11 mouse cellular contexts compared by ENCODE assay signal in genomic region chr5:111510183-111510878, GRCm38 (mm10).
DNase-seq lines count a peak whose midpoint lies in the region; ATAC-seq and TF ChIP-seq lines count a peak whose summit lies in the region.
"Had no signal": no experiment of that assay in that cellular context is flagged by ENCODE, and none has a peak within 500 bp of the region (broad histone marks: within the 10 kb centered on the region; RNA-seq: fewer than 3 reads in every experiment).

No protein-coding gene starts in this region.

- H3K27me3 ChIP-seq in liver, embryonic 13.5 days: peaks cover 14% of the 10 kb centered on the region
- peaks cover 21% of the 10 kb centered on the region for H3K27me3 ChIP-seq in liver, embryonic 12.5 days (replicated peaks)
- no peaks in the 10 kb centered on the region for H3K27me3 ChIP-seq in thymus, adult 2 months (ENCODE audit: control insufficient read depth, insufficient read depth, low read length)

- no peak overlapping the region for H3K4me3 ChIP-seq in gastrocnemius, adult 2 months
- H3K4me3 ChIP-seq in liver, embryonic 13.5 days (replicated peaks): no peak overlapping the region
- H3K4me3 ChIP-seq in liver, embryonic 12.5 days: no peak overlapping the region
- peak overlapping the region; percentile 60; the same call in 1 of the 2 replicates for H3K4me3 ChIP-seq in thymus, adult 2 months (ENCODE audit: control insufficient read depth, insufficient read depth, low read length)
- H3K4me3 ChIP-seq: myocyte had no signal

- TF ChIP-seq POLR2A in thymus, adult 2 months (IDR thresholded peaks at IDR 0.05; ENCODE audit: control insufficient read depth, extremely low read depth, insufficient read depth, low read length, poor library complexity): no peak

- H3K4me1 ChIP-seq in liver, embryonic 13.5 days (replicated peaks): peaks cover 64% of the 10 kb centered on the region
- H3K4me1 ChIP-seq in liver, embryonic 12.5 days: peaks cover 60% of the 10 kb centered on the region
- H3K4me1 ChIP-seq in thymus, adult 2 months (replicated peaks; ENCODE audit: control insufficient read depth, insufficient read depth, low read length): peaks cover 52% of the 10 kb centered on the region

- ATAC-seq in liver, embryonic 13.5 days (ENCODE audit: low read depth): no peak
- no peak for ATAC-seq in liver, embryonic 12.5 days
- peak; percentile 37 for ATAC-seq in activated CD4-positive, CD25-positive, alpha-beta regulatory T cell, adult 4 months

- no peak for TF ChIP-seq CTCF in gastrocnemius, adult 2 months (IDR thresholded peaks at IDR 0.05)
- TF ChIP-seq CTCF in thymus, adult 2 months (IDR thresholded peaks at IDR 0.05; ENCODE audit: borderline replicate concordance, control insufficient read depth, extremely low read depth, insufficient read depth, low read length, poor library complexity): no peak

- DNase-seq in gastrocnemius, adult 2 months: no peak
- DNase-seq in gastrocnemius, adult 18-20 months (ENCODE audit: low spot score): no peak
- DNase-seq in liver, embryonic 13.5 days: no peak
- DNase-seq in thymus, adult 2 months: peak; percentile 62
- DNase-seq in right cerebral cortex, adult 2 months (ENCODE audit: low spot score in 2 of 2): no peak
- DNase-seq in urinary bladder, postnatal 10 days (ENCODE audit: low spot score): no peak
- DNase-seq: adrenal gland, postnatal 10 days had no signal

- H3K27ac ChIP-seq in gastrocnemius, adult 2 months: peak overlapping the region; percentile 78
- H3K27ac ChIP-seq in liver, embryonic 13.5 days: peak overlapping the region; percentile 21; the same call in 1 of the 2 replicates
- no peak overlapping the region; the same call in 1 of the 2 replicates for H3K27ac ChIP-seq in liver, embryonic 12.5 days
- peak overlapping the region; percentile 94 for H3K27ac ChIP-seq in thymus, adult 2 months (ENCODE audit: control insufficient read depth, insufficient read depth, low read length)

- no peaks in the 10 kb centered on the region for H3K9me3 ChIP-seq in liver, embryonic 13.5 days (replicated peaks)
- no peaks in the 10 kb centered on the region for H3K9me3 ChIP-seq in liver, embryonic 12.5 days (replicated peaks)
- H3K9me3 ChIP-seq: limb, embryonic 13.5 days had no signal

- no peaks in the 10 kb centered on the region for H3K36me3 ChIP-seq in liver, embryonic 13.5 days
- no peaks in the 10 kb centered on the region for H3K36me3 ChIP-seq in liver, embryonic 12.5 days
- H3K36me3 ChIP-seq in thymus, adult 2 months (ENCODE audit: control insufficient read depth, insufficient read depth, low read length): no peaks in the 10 kb centered on the region
- H3K36me3 ChIP-seq: limb, embryonic 13.5 days had no signal

- WGBS in liver, embryonic 13.5 days (ENCODE audit: insufficient replicate concordance): 32% methylated on average over 5 of the region's 5 CpGs
- WGBS in liver, embryonic 12.5 days (ENCODE audit: insufficient replicate concordance): 29% methylated on average over 5 of the region's 5 CpGs
- 13% methylated on average over 5 of the region's 5 CpGs for WGBS in thymus, adult 2 months

- intact Hi-C loops in gastrocnemius, adult 2 months (cut with DNase I): loop anchor here (5.0 kb wide), 1 partner anchor 73 kb away; no protein-coding TSS in a partner anchor

- no peak overlapping the region for H3K9ac ChIP-seq in liver, embryonic 13.5 days
- H3K9ac ChIP-seq in liver, embryonic 12.5 days: no peak overlapping the region

- peak overlapping the region; percentile 73; the same call in 1 of the 2 replicates for H3K4me2 ChIP-seq in liver, embryonic 13.5 days
- no peak overlapping the region for H3K4me2 ChIP-seq in liver, embryonic 12.5 days
